Mouse (Mus musculus): ENCODE measurements around the gene Rab11fip3. TPM values are rescaled to one million over a fixed set of nuclear protein-coding genes. Genes with fewer than 3 reads are reported as not detected.

Gene Rab11fip3
- 10 to 100 TPM; 18.3 to 22.2 TPM for total RNA-seq (2023)

GRCm38 (mm10) chr17:26068831-26069739, at the start of gene Rab11fip3:
Rab11fip3 (minus strand) TSS chr17:26069555.

GRCm38 (mm10) chr17:26113181-26113948, 44.0 kb upstream of the Rab11fip3 start, which contains the start of gene Tmem8:
Tmem8 (plus strand) TSS chr17:26113299.

GRCm38 (mm10) chr17:26095121-26095740, 25.9 kb upstream of the Rab11fip3 start, which contains the start of gene Nme4:
Nme4 (minus strand) TSS chr17:26095602.

GRCm38 (mm10) chr17:26089905-26090632, 20.7 kb upstream of the Rab11fip3 start, which contains the start of gene Decr2:
Decr2 (minus strand) TSS chr17:26090337.

GRCm38 (mm10) chr17:25985306-25986294, 83.8 kb downstream of the Rab11fip3 start, which contains the start of gene Capn15:
Capn15 (minus strand) TSS chr17:25985796.

GRCm38 (mm10) chr17:25951803-25952623, 117.3 kb downstream of the Rab11fip3 start, which contains the start of gene A930017K11Rik:
A930017K11Rik (minus strand) TSS chr17:25952565.

GRCm38 (mm10) chr17:25944366-25945163, 124.8 kb downstream of the Rab11fip3 start, which contains the start of the genes Pigq and Nhlrc4:
Pigq (minus strand) TSS chr17:25944936.
Nhlrc4 (minus strand) TSS chr17:25944961.

Other genes starting within 250 kb of the Rab11fip3 start
- gene Wdr24, start 245.9 kb downstream of the Rab11fip3 start, total RNA-seq (2023): 10 to 100 TPM; 25.3 to 25.7 TPM
- 10 to 100 TPM; 32.3 to 42.2 TPM for gene Jmjd8, start 240.7 kb downstream of the Rab11fip3 start, total RNA-seq (2023)
- gene Stub1, start 236.2 kb downstream of the Rab11fip3 start, total RNA-seq (2023): 10 to 100 TPM; 70.1 to 73.0 TPM
- gene Rhbdl1, start 232.3 kb downstream of the Rab11fip3 start, total RNA-seq (2023): 10 to 100 TPM in 1 of 2 experiments, 1 to 10 TPM in 1; 8.1 to 15.2 TPM
- 10 to 100 TPM in 1 of 2 experiments, 1 to 10 TPM in 1; 9.3 to 10.8 TPM for gene Gm20683, start 227.8 kb downstream of the Rab11fip3 start, total RNA-seq (2023)
- 10 to 100 TPM; 89.1 to 99.3 TPM for gene Rhot2, start 224.7 kb downstream of the Rab11fip3 start, total RNA-seq (2023)
- 10 to 100 TPM; 29.0 to 41.5 TPM for gene Wdr90, start 208.1 kb downstream of the Rab11fip3 start, total RNA-seq (2023)
- gene Mcrip2, start 200.8 kb downstream of the Rab11fip3 start, total RNA-seq (2023): 1 to 10 TPM; 2.4 to 9.4 TPM
- gene Mettl26, start 194.5 kb downstream of the Rab11fip3 start, total RNA-seq (2023): 10 to 100 TPM; 32.9 to 37.5 TPM
- 1 to 10 TPM; 9.2 to 9.6 TPM for gene Wfikkn1, start 188.7 kb downstream of the Rab11fip3 start, total RNA-seq (2023)
- 10 to 100 TPM; 23.7 to 24.5 TPM for gene Rab40c, start 149.8 kb downstream of the Rab11fip3 start, total RNA-seq (2023)
- 10 to 100 TPM; 55.2 to 64.8 TPM for gene Pigq, start 124.6 kb downstream of the Rab11fip3 start, total RNA-seq (2023)
- gene Nhlrc4, start 124.6 kb downstream of the Rab11fip3 start, total RNA-seq (2023): not detected
- gene A930017K11Rik, start 117.0 kb downstream of the Rab11fip3 start, total RNA-seq (2023): under 1 TPM in 1 of 2 experiments, not detected in 1; 0.30 TPM
- gene Capn15, start 83.8 kb downstream of the Rab11fip3 start, total RNA-seq (2023): 10 to 100 TPM; 38.7 to 39.4 TPM
- gene Decr2, start 20.8 kb upstream of the Rab11fip3 start, total RNA-seq (2023): 1 to 10 TPM; 6.5 TPM
- 1 to 10 TPM; 4.8 to 6.3 TPM for gene Nme4, start 26.0 kb upstream of the Rab11fip3 start, total RNA-seq (2023)
- 10 to 100 TPM; 24.5 to 24.7 TPM for gene Tmem8, start 43.7 kb upstream of the Rab11fip3 start, total RNA-seq (2023)
- 10 to 100 TPM; 44.7 to 46.7 TPM for gene Mrpl28, start 53.9 kb upstream of the Rab11fip3 start, total RNA-seq (2023)
- 100 to 1,000 TPM; 104 to 111 TPM for gene Axin1, start 69.1 kb upstream of the Rab11fip3 start, total RNA-seq (2023)
- not detected for gene Pdia2, start 129.5 kb upstream of the Rab11fip3 start, total RNA-seq (2023)
- 10 to 100 TPM; 33.4 to 34.1 TPM for gene Rgs11, start 133.4 kb upstream of the Rab11fip3 start, total RNA-seq (2023)
- not detected for gene Arhgdig, start 138.2 kb upstream of the Rab11fip3 start, total RNA-seq (2023)
- 10 to 100 TPM; 34.5 to 38.7 TPM for gene Fam234a, start 174.7 kb upstream of the Rab11fip3 start, total RNA-seq (2023)
- 100 to 1,000 TPM; 112 to 113 TPM for gene Luc7l, start 183.3 kb upstream of the Rab11fip3 start, total RNA-seq (2023)